Mouse (Mus musculus): ENCODE measurements around the gene Lsm7.

DNA sequence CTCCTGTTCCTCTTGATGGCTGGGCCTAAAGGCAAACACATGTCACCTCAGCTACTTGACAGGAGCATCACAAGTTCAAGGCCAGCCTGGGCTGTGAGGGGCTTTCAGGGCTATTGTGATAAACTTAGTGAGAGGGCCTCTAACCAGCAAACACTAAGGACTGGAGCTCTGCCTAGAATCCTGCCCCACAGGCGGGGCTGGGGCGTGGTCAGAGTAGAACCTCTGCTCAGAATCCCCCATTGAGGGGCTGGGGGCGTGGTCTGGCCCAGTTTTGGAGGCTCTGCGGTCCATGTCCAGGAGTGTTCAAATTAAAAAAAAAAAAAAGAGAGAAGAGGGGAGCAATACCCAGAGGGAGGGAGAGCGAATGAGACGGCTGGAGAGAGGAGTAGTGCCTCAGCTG lies 40.7 kb upstream of the Lsm7 start:
- TF ChIP-seq CTCF (IDR thresholded peaks at IDR 0.05; ENCODE audit: low read depth, low read length): no peak
- no peak for TF ChIP-seq POLR2A (IDR thresholded peaks at IDR 0.05; ENCODE audit: insufficient read depth, low read length)

Data from ES-Bruce4 (cell line).